Mouse (Mus musculus) midbrain, postnatal 0 days (tissue): ENCODE results near the gene Rhoq. TPM values are rescaled to one million over a fixed set of nuclear protein-coding genes. Genes with fewer than 3 reads are reported as not detected.

ENCODE experiments used
- ATAC-seq: fragments of 200-750 bp; cut with Nextera tagmentation; 2 replicates; pipeline ENCODE4 v1.8.0; 2017; ENCODE audit warnings: moderate number of reproducible peaks, mild to moderate bottlenecking, moderate TSS enrichment, moderate library complexity; ENCODE audit not compliant: low FRiP score
- DNase-seq: peaks from one replicate; pipeline ENCODE4 v3.0.0-alpha.2; 2015; ENCODE audit warnings: low spot score
- H3K27ac ChIP-seq: fragments of 300-500 bp; sonication (generic); 2 replicates; pipeline ENCODE4 v1.5.1; 2014; ENCODE audit warnings: low read depth, mild to moderate bottlenecking, low read length, mixed read lengths
- H3K27me3 ChIP-seq: fragments of 300-500 bp; sonication (generic); 2 replicates; pipeline ENCODE4 v1.6.1; 2014; ENCODE audit warnings: low read length, control low read depth, mixed read lengths; ENCODE audit not compliant: insufficient read depth
- H3K36me3 ChIP-seq: fragments of 300-500 bp; sonication (generic); 2 replicates; pipeline ENCODE4 v1.6.1; 2014; ENCODE audit warnings: low read length, control low read depth, mixed read lengths; ENCODE audit not compliant: insufficient read depth
- H3K4me1 ChIP-seq: fragments of 300-500 bp; sonication (generic); 2 replicates; pipeline ENCODE4 v1.6.1; 2014; ENCODE audit warnings: mild to moderate bottlenecking, control low read depth, antibody characterized with exemption, low read length, mixed read lengths; ENCODE audit not compliant: insufficient read depth
- H3K4me2 ChIP-seq: fragments of 300-500 bp; sonication (generic); 2 replicates; pipeline ENCODE4 v1.6.1; 2014; ENCODE audit warnings: low read depth, mild to moderate bottlenecking, low read length, mixed read lengths; ENCODE audit not compliant: poor library complexity, severe bottlenecking
- H3K4me3 ChIP-seq: fragments of 300-500 bp; sonication (generic); 2 replicates; pipeline ENCODE4 v1.5.1; 2014; ENCODE audit warnings: low read depth, mild to moderate bottlenecking, low read length, moderate library complexity
- H3K9ac ChIP-seq: fragments of 300-500 bp; sonication (generic); replicated peaks from 2 replicates; pipeline ENCODE4 v1.6.1; 2014; ENCODE audit warnings: mild to moderate bottlenecking, low read length, moderate library complexity, mixed read lengths; ENCODE audit not compliant: poor library complexity, severe bottlenecking
- H3K9me3 ChIP-seq: fragments of 300-500 bp; sonication (generic); 2 replicates; pipeline ENCODE4 v1.6.1; 2016; ENCODE audit warnings: low read length, control low read depth
- CTCF ChIP-seq: IDR thresholded peaks from 2 replicates; pipeline ENCODE4 v1.5.1; 2016; ENCODE audit warnings: antibody characterized with exemption, mild to moderate bottlenecking
- WGBS: fragments of 180-500 bp; shearing (Covaris S2); extraction: QIAGEN DNeasy Blood & Tissue Kit; methylation state at CpG from one replicate; pipeline ENCODE4 v1.1.7; 2014; 5-methylcytosine and 5-hydroxymethylcytosine counted together
- polyA plus RNA-seq: library from polyadenylated mRNA; unstranded; fragments of >200 nt; fragmentation: Nextera tagmentation; extraction: Ambion mirVana; gene quantifications from 2 replicates; pipeline ENCODE4 v1.2.1, GENCODE M21; 2015
- total RNA-seq: library from RNA; depleted of rRNA; stranded (reverse); fragments of >200 nt; gene quantifications from 2 replicates; pipeline ENCODE4 v1.2.3, GENCODE M21; 2014

The Rhoq gene
- total and polyA plus RNA-seq, 2 experiments from 2014 or later = 5.1 to 23.1 TPM

GRCm38 (mm10) chr17:86978496-86978895, 15.6 kb downstream of the Rhoq start:
- Histone ChIP-seq H3K9ac (no peak overlapping the region), H3K27me3 (no peaks in the 10 kb centered on the region), H3K4me3 (no peak overlapping the region), H3K4me1 (no peaks in the 10 kb centered on the region), H3K27ac (no peak overlapping the region), H3K4me2 (no peak overlapping the region), H3K9me3 (no peaks in the 10 kb centered on the region), H3K36me3 (no peaks in the 10 kb centered on the region)
- ATAC-seq (no peak), DNase-seq (no peak)
- WGBS = 87% methylated on average over 6 of the region's 6 CpGs
- no peak for TF ChIP-seq CTCF

- no peak overlapping the region for H3K4me3 ChIP-seq
- H3K4me2 ChIP-seq = no peak overlapping the region
- no peaks in the 10 kb centered on the region for H3K36me3 ChIP-seq
- H3K27me3 ChIP-seq = no peaks in the 10 kb centered on the region
- TF ChIP-seq CTCF = no peak
- H3K9ac ChIP-seq = no peak overlapping the region
- H3K4me1 ChIP-seq = 0 out of 2 replicates have a peak, but pooled peaks cover 2% of the 10 kb centered on the region
- DNase-seq = no peak
- H3K9me3 ChIP-seq = no peaks in the 10 kb centered on the region
- 100% methylated on average over 1 of the region's 1 CpGs for WGBS
- H3K27ac ChIP-seq = no peak overlapping the region
- no peak for ATAC-seq
These were observed 18.3 kb downstream of the Rhoq start for GRCm38 (mm10) chr17:86981205-86981604.

- no peak for DNase-seq
- no peak overlapping the region for H3K9ac ChIP-seq
- H3K36me3 ChIP-seq = no peaks in the 10 kb centered on the region
- H3K27ac ChIP-seq = no peak overlapping the region
- H3K4me1 ChIP-seq = 0 out of 2 replicates have a peak, but pooled peaks cover 2% of the 10 kb centered on the region
- H3K27me3 ChIP-seq = no peaks in the 10 kb centered on the region
- no peaks in the 10 kb centered on the region for H3K9me3 ChIP-seq
- WGBS = 100% methylated on average over 2 of the region's 2 CpGs
- TF ChIP-seq CTCF = no peak
- no peak overlapping the region for H3K4me3 ChIP-seq
- no peak for ATAC-seq
- no peak overlapping the region for H3K4me2 ChIP-seq
These were observed 18.8 kb downstream of the Rhoq start for GRCm38 (mm10) chr17:86981701-86982100.

- ATAC-seq (no peak), DNase-seq (no peak)
- Histone ChIP-seq H3K27me3 (no peaks in the 10 kb centered on the region), H3K9ac (no peak overlapping the region), H3K9me3 (no peaks in the 10 kb centered on the region), H3K4me3 (no peak overlapping the region), H3K27ac (no peak overlapping the region), H3K36me3 (no peaks in the 10 kb centered on the region), H3K4me2 (no peak overlapping the region), H3K4me1 (0 out of 2 replicates have a peak, but pooled peaks cover 2% of the 10 kb centered on the region)
- WGBS = 65% methylated on average over 9 of the region's 9 CpGs
- no peak for TF ChIP-seq CTCF
These were observed 19.6 kb downstream of the Rhoq start for GRCm38 (mm10) chr17:86982497-86982896.

- 0 out of 2 replicates have a peak, but pooled peaks have one; percentile 10 for ATAC-seq
- no peaks in the 10 kb centered on the region for H3K27me3 ChIP-seq
- H3K36me3 ChIP-seq = no peaks in the 10 kb centered on the region
- no peak overlapping the region for H3K4me3 ChIP-seq
- DNase-seq = peak; percentile 52
- TF ChIP-seq CTCF = no peak
- 26% methylated on average over 17 of the region's 17 CpGs for WGBS
- peak overlapping the region; percentile 14; the same call in 1 of the 2 replicates for H3K27ac ChIP-seq
- H3K9me3 ChIP-seq = no peaks in the 10 kb centered on the region
- 0 out of 2 replicates have a peak, but pooled peaks cover 2% of the 10 kb centered on the region for H3K4me1 ChIP-seq
- 0 out of 2 replicates have a peak overlapping the region, but pooled peaks have one; percentile 24 for H3K9ac ChIP-seq
- 0 out of 2 replicates have a peak overlapping the region, but pooled peaks have one; percentile 12 for H3K4me2 ChIP-seq
These were observed 23.7 kb downstream of the Rhoq start for GRCm38 (mm10) chr17:86986449-86987138.

- TF ChIP-seq CTCF = peak; percentile 19
- Histone ChIP-seq H3K27ac (no peak overlapping the region), H3K27me3 (no peaks in the 10 kb centered on the region), H3K4me3 (no peak overlapping the region), H3K4me2 (no peak overlapping the region), H3K9me3 (no peaks in the 10 kb centered on the region), H3K9ac (no peak overlapping the region), H3K4me1 (0 out of 2 replicates have a peak, but pooled peaks cover 2% of the 10 kb centered on the region), H3K36me3 (no peaks in the 10 kb centered on the region)
- DNase-seq (no peak), ATAC-seq (no peak)
- WGBS = 54% methylated on average over 5 of the region's 5 CpGs
These were observed 25.3 kb downstream of the Rhoq start for GRCm38 (mm10) chr17:86988161-86988560.
